Mouse (Mus musculus) limb, embryonic 15.5 days (tissue): Measurements from ENCODE around the gene Narf. TPM values are rescaled to one million over a fixed set of nuclear protein-coding genes. Genes with fewer than 3 reads are reported as not detected.

Experiments used
- ATAC-seq: fragments of 200-750 bp; cut with Nextera tagmentation; 2 replicates; pipeline ENCODE4 v1.8.0; 2017; ENCODE audit warnings: low read depth, moderate TSS enrichment; ENCODE audit not compliant: insufficient number of reproducible peaks, low FRiP score, low TSS enrichment
- H3K27ac ChIP-seq: fragments of 300-500 bp; sonication (generic); 2 replicates; pipeline ENCODE4 v1.5.1; 2015; ENCODE audit warnings: moderate library complexity, mild to moderate bottlenecking, inconsistent platforms
- H3K27me3 ChIP-seq: fragments of 300-500 bp; sonication (generic); 2 replicates; pipeline ENCODE4 v1.6.1; 2015; ENCODE audit warnings: inconsistent platforms
- H3K36me3 ChIP-seq: fragments of 300-500 bp; sonication (generic); 2 replicates; pipeline ENCODE4 v1.6.1; 2015; ENCODE audit warnings: inconsistent platforms
- H3K4me1 ChIP-seq: fragments of 300-500 bp; sonication (generic); 2 replicates; pipeline ENCODE4 v1.6.1; 2015; ENCODE audit warnings: inconsistent platforms
- H3K4me2 ChIP-seq: fragments of 300-500 bp; sonication (generic); 2 replicates; pipeline ENCODE4 v1.6.1; 2015; ENCODE audit warnings: mild to moderate bottlenecking, inconsistent platforms
- H3K4me3 ChIP-seq: fragments of 300-500 bp; sonication (generic); 2 replicates; pipeline ENCODE4 v1.5.1; 2015; ENCODE audit warnings: mild to moderate bottlenecking, inconsistent platforms
- H3K9ac ChIP-seq: fragments of 300-500 bp; sonication (generic); 2 replicates; pipeline ENCODE4 v1.6.1; 2015; ENCODE audit warnings: inconsistent platforms
- H3K9me3 ChIP-seq: fragments of 300-500 bp; sonication (generic); 2 replicates; pipeline ENCODE4 v1.6.1; 2016; ENCODE audit warnings: inconsistent platforms
- WGBS: fragments of 180-500 bp; shearing (Covaris S2); methylation state at CpG from one replicate; pipeline ENCODE4 v1.1.7; 2015; 5-methylcytosine and 5-hydroxymethylcytosine counted together
- polyA plus RNA-seq: library from polyadenylated mRNA; unstranded; fragments of >200 nt; fragmentation: Nextera tagmentation; extraction: Ambion mirVana; gene quantifications from 2 replicates; pipeline ENCODE4 v1.2.1, GENCODE M21; 2015

Narf gene
- polyA plus RNA-seq: 54.9 and 56.7 TPM in 2 replicates

DNA sequence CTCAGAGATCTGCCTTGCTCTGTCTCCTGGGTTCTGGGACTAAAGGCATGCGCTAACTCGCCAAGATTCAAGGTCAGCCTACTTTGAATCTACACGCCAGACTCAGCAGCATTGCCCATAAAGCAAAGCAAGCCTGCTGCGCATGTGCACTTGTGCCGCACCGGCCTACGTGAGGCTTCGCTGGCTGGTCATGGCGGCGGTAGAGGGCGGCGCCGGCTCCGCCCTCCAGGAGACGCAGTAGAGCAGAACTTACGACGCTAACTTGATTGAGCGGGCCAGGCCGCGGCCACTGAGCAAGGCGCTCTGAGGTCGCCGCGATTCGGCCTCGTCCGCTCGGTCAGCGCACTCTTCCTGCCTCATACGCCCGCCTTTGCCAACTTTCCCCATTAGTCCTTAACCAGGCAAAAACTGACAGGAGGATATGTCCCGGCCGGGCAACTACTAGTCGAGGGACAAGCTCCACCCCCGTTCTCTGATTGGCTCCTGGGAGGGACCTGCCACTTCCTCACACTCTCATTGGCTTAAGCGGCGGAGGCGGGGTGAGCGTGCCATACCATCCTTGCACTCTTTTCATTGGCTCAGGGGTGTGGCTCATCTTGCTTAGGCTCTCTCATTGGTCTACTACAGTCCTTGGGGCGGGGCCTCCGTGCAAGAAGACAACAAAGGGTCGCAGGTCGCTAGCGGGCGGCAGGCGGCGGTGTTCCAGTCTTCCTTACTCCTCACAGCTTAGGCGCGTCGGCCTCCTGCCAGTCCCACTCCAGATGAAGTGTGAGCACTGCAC lies at the start of gene Narf:
Narf (plus strand) TSS at position 690 of the 781 bp plus-strand sequence.
- WGBS: under 1% methylated on average over 50 of the region's 50 CpGs
- H3K4me2 ChIP-seq: peak within 1 kb of the TSS; percentile 51
- H3K4me1 ChIP-seq: peaks cover 22% of the 10 kb centered on the region
- peak within 1 kb of the TSS; percentile 100 for H3K27ac ChIP-seq
- H3K9me3 ChIP-seq: no peaks in the 10 kb centered on the region
- peak within 1 kb of the TSS; percentile 65 for H3K9ac ChIP-seq
- no peaks in the 10 kb centered on the region for H3K27me3 ChIP-seq
- peaks cover 23% of the 10 kb centered on the region for H3K36me3 ChIP-seq
- H3K4me3 ChIP-seq: peak within 1 kb of the TSS; percentile 71
- peak; percentile 100 for ATAC-seq

DNA sequence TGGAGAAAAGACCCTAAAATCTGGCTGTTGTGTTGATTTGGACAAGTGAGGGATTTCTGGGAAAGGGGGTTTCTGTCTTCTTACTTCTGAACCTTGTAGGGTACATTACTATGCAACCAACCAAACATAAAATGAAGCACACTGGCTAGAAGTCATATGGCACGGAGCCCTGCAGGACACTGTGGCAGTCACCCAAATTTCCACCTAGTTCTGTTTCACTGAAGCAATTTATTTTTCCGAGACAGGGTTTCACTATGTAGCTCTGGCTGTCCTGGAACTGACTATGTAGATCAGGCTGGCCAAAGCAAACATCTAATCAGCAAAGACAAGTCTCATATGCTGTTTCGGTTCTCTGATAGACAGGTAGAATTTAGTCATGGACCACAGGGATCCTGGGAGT lies 47.4 kb upstream of the Narf start:
- H3K4me3 ChIP-seq: no peak overlapping the region
- peaks cover 18% of the 10 kb centered on the region for H3K36me3 ChIP-seq
- H3K4me1 ChIP-seq: no peaks in the 10 kb centered on the region
- H3K27me3 ChIP-seq: no peaks in the 10 kb centered on the region
- no peaks in the 10 kb centered on the region for H3K9me3 ChIP-seq
- H3K27ac ChIP-seq: peak overlapping the region; percentile 38
- H3K4me2 ChIP-seq: no peak overlapping the region
- no peak overlapping the region for H3K9ac ChIP-seq
- peak; percentile 48; the same call in 1 of the 2 replicates for ATAC-seq
- WGBS: 60% methylated on average over 3 of the region's 3 CpGs

DNA sequence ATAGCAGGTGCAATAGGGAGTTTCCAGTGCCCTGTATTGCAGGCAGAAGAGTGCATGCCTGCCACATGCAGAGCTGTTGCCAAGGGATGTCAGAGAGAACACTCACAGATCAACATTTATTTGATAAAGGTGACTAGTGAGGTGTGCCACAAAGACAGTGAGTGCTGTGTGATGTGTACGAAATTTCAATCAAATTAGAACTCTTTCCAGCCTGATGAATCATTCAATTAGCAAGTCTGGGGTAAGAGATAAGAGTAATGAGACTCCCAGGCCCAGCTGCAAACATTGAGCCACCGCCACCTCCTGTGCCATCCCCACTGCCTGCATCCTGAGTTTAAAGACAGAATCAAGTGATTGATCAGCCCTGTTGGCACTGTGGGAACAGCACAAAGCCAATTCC lies 44.3 kb upstream of the Narf start:
- no peak for ATAC-seq
- Histone ChIP-seq H3K4me2 (no peak overlapping the region), H3K27me3 (no peaks in the 10 kb centered on the region), H3K9me3 (no peaks in the 10 kb centered on the region), H3K4me3 (no peak overlapping the region), H3K27ac (no peak overlapping the region), H3K4me1 (no peaks in the 10 kb centered on the region), H3K36me3 (peaks cover 22% of the 10 kb centered on the region; the same call in 1 of the 2 replicates), H3K9ac (no peak overlapping the region)
- WGBS: 68% methylated on average over 2 of the region's 2 CpGs

DNA sequence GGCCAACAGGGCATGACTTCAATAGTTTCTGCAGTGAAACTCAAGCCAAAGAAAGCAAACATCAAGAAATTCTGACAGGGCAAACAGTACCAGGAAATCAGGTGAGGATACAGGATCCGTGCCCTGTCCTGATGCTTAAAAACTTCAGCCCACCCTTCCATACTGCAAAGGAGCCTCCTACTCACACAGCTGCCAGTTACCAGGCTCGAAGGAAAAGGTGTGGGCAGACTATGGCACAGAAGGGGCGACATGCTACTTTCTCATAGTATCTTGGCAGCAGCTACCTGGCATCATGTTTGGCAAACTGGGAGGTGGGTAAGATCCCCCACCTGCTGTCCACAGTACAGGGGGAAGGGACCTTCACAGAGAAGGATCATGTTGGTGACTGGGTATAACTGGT lies 43.6 kb upstream of the Narf start:
- Histone ChIP-seq H3K4me2 (no peak overlapping the region), H3K4me1 (no peaks in the 10 kb centered on the region), H3K27ac (no peak overlapping the region), H3K4me3 (no peak overlapping the region), H3K36me3 (peaks cover 22% of the 10 kb centered on the region; the same call in 1 of the 2 replicates), H3K9ac (no peak overlapping the region), H3K27me3 (no peaks in the 10 kb centered on the region), H3K9me3 (no peaks in the 10 kb centered on the region)
- WGBS: 80% methylated on average over 3 of the region's 3 CpGs
- no peak for ATAC-seq

DNA sequence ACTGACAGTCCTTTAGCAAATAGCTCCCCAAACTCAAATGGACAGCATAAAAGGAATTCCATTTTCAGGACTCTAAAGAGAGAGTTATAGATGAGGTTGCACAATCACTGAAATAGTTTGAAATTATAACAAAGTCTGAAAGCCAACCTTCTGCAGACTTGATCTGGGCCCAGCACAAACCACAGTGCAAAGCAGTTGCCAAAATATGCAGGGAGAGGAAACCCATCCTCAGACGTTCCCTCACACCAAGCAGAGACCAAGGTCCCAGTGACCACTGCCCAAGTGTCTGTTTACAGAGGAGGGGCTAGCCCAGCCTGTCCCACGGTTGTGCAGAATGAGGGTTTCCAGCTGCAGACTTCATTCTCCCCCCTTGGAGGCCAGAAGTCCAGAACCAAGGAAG lies 38.4 kb upstream of the Narf start:
- Histone ChIP-seq H3K9ac (no peak overlapping the region), H3K27me3 (no peaks in the 10 kb centered on the region), H3K9me3 (no peaks in the 10 kb centered on the region), H3K4me3 (no peak overlapping the region), H3K4me2 (no peak overlapping the region), H3K36me3 (peaks cover 13% of the 10 kb centered on the region; the same call in 1 of the 2 replicates), H3K4me1 (peaks cover 2% of the 10 kb centered on the region; the same call in 1 of the 2 replicates), H3K27ac (no peak overlapping the region)
- WGBS: 44% methylated on average over 2 of the region's 2 CpGs
- no peak for ATAC-seq

DNA sequence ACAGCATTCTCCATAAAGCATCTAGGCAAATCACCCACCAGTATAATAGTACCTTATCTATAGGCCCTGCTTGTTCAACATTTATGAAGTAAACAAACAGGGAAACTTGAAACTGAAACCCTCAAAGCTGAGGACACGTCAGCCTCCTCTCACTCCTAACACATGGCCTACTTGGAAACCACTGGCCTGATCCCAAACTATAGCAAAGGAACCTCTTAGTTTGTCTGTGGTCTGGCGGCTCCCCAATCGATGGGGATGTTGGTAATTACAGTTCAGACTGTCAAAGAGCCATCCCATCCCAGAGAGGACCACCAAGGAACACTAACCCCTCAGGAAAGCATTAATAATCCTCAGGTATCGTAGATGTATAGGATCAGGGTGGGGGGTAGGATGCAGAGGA lies 37.2 kb upstream of the Narf start:
- WGBS: 75% methylated on average over 4 of the region's 4 CpGs

DNA sequence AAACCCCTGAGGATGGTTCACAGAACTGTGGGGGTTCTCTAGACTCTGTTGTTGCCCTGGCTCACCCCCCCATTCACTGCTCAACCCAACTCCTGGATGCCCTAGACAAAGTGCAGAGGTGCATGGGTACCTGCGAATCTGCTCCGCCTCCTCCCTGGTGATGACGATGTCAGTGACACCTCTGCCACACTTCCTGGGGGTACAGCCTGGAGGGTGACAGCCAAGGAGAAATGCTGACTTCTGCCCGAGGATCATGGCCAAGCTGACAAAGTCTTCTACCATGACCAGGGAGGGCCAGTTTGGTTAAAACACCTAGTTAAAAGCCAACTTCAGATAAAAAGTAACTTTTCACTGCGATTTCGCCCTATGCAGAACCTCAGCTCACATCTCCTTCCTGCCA lies 36.3 kb upstream of the Narf start:
- no peak for ATAC-seq
- Histone ChIP-seq H3K4me3 (no peak overlapping the region), H3K36me3 (peaks cover 6% of the 10 kb centered on the region; the same call in 1 of the 2 replicates), H3K9ac (no peak overlapping the region), H3K27me3 (no peaks in the 10 kb centered on the region), H3K27ac (no peak overlapping the region), H3K4me2 (no peak overlapping the region), H3K9me3 (no peaks in the 10 kb centered on the region), H3K4me1 (peaks cover 9% of the 10 kb centered on the region)
- WGBS: 83% methylated on average over 6 of the region's 6 CpGs

More for the DNA sequence above, 37.2 kb upstream of the Narf start:
- Histone ChIP-seq H3K27me3 (no peaks in the 10 kb centered on the region), H3K27ac (no peak overlapping the region), H3K36me3 (peaks cover 6% of the 10 kb centered on the region; the same call in 1 of the 2 replicates), H3K9me3 (no peaks in the 10 kb centered on the region), H3K4me3 (no peak overlapping the region), H3K9ac (no peak overlapping the region), H3K4me2 (no peak overlapping the region), H3K4me1 (peaks cover 5% of the 10 kb centered on the region)
- no peak for ATAC-seq

DNA sequence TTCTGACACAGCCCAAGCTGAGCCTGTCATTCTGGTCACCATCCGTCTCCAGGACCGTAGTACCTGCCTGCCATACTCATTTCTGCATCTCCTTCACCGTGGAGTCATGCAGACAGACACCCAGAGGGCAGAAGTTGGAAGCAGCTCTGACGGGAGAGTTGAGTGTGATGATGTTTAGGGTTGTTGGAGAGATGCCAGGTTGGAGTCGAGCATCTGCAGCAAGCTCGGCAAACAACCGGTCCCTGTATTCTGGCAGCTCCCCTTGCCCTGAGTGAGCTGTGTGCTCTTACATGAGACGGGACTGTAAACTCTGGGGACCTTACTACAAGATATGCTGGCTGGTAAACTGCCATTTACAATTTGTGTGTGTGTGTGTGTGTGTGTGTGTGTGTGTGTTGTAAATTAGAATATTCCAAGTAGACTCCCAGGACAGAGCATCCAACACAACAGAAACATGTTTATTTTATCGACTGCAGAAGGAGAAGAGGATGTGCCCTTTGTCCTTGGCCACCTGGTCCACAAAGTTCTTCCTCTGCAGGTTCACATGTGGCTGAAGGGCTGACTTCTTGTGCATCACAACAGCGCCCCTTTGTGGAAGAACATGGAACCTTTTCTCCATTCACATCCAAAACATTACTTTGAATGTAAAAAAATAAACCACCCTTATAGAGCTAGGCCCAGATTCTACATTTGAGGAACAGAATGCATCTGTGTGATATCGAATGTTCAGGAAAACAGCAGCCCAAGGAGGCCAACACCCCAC lies 35.4 kb upstream of the Narf start:
- Histone ChIP-seq H3K27ac (no peak overlapping the region), H3K4me3 (no peak overlapping the region), H3K9ac (no peak overlapping the region), H3K4me2 (no peak overlapping the region), H3K4me1 (peaks cover 9% of the 10 kb centered on the region), H3K27me3 (no peaks in the 10 kb centered on the region), H3K36me3 (no peaks in the 10 kb centered on the region), H3K9me3 (no peaks in the 10 kb centered on the region)
- no peak for ATAC-seq
- WGBS: 46% methylated on average over 11 of the region's 11 CpGs

DNA sequence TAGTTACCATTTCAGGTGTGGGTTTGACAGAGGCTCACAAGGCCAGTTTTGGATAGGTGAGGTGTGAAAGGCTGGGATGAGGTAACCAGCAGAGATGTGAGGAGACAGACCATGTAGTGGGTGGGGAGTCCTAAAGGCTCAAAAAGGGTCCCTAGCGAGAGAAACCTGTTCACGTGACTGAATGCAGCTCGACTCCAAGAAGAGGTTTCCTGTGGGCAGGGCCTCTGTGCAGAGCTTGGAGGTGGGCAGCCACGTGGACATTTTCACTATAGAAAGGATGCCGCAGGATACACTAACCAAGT lies 33.2 kb upstream of the Narf start:
- WGBS: 0% methylated on average over 5 of the region's 5 CpGs
- H3K4me3 ChIP-seq: peak overlapping the region; percentile 80
- H3K9me3 ChIP-seq: no peaks in the 10 kb centered on the region
- ATAC-seq: no peak
- H3K27me3 ChIP-seq: no peaks in the 10 kb centered on the region
- H3K4me1 ChIP-seq: peaks cover 9% of the 10 kb centered on the region
- H3K36me3 ChIP-seq: 0 out of 2 replicates have a peak, but pooled peaks cover 3% of the 10 kb centered on the region
- H3K27ac ChIP-seq: peak overlapping the region; percentile 91
- peak overlapping the region; percentile 79 for H3K4me2 ChIP-seq
- no peak overlapping the region for H3K9ac ChIP-seq

DNA sequence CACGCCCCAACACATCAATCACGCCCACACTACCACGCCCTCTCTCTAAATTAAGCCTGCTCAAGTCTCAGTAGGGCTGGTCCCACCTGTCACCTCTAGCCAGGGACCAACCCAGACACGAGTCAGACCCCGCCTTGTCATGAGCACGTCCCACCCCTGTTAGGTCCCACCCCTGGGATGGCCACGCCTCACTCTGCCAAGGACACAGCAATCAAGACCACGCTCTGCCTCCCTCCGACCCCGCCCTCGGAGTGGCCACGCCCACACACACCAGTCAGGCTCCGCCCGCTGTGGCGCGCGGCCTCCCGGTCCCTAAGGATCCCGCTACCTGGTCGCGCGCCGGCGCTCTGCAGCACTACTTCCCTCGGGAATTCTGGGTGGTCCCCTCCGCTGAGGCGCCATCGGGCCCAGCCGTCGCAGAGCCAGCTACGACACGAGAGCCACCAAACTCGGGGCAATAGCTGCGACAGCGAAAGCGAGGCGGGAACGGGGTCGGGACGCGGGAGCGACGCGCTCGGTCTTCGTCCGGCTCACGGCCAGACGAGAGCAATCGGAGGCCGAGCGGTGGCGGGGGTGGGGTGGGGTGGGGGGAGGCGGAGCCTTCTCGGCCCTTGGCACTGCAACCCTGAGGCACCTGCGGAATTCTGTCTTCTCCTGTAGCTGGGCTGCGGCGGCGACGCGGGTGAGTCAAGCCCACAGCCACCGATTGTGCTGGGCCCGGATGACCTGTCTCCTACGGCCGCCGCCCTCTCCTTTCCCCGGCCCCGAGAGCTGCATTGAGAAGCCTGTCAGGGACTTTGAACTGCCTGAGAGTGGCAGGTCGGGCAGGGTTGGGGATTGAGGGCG lies 32.7 kb upstream of the Narf start, which contains the start of the genes Hexdc and Ogfod3:
Hexdc (plus strand) TSS at position 273 of the 846 bp plus-strand sequence.
Ogfod3 (minus strand) TSS at position 551 of the 846 bp plus-strand sequence.
- Histone ChIP-seq H3K4me3 (peak within 1 kb of the TSS; percentile 80), H3K9ac (peak within 1 kb of the TSS; percentile 75), H3K27me3 (no peaks in the 10 kb centered on the region), H3K27ac (peak within 1 kb of the TSS; percentile 91), H3K9me3 (no peaks in the 10 kb centered on the region), H3K4me1 (peaks cover 9% of the 10 kb centered on the region), H3K4me2 (peak within 1 kb of the TSS; percentile 79), H3K36me3 (0 out of 2 replicates have a peak, but pooled peaks cover 3% of the 10 kb centered on the region)
- WGBS: under 1% methylated on average over 63 of the region's 70 CpGs
- peak; percentile 97 for ATAC-seq

DNA sequence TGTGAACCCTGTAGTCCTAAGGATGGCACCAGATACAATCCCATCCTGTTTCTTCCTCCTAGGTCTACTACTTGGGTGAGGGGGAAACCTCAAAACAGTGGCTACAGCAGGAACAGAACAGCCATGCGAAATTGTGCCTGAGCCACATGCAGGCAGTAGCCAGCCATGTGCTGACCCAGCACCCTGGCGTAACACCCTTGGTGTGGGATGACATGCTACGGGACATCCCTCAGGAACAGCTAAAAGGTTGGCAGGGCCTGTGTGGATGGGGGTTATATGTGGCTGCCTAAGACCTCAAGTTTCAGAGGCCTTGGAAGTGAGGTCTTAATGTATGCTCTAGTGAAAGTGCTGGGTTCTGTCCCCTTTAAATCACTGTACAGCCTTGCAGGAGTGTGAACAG lies 20.2 kb upstream of the Narf start:
- no peak overlapping the region for H3K9ac ChIP-seq
- no peak overlapping the region for H3K4me2 ChIP-seq
- H3K36me3 ChIP-seq: peaks cover 59% of the 10 kb centered on the region
- H3K27me3 ChIP-seq: no peaks in the 10 kb centered on the region
- 92% methylated on average over 3 of the region's 3 CpGs for WGBS
- no peaks in the 10 kb centered on the region for H3K9me3 ChIP-seq
- H3K4me3 ChIP-seq: no peak overlapping the region
- H3K4me1 ChIP-seq: no peaks in the 10 kb centered on the region
- H3K27ac ChIP-seq: no peak overlapping the region
- no peak for ATAC-seq
